Mouse (Mus musculus) hindbrain, embryonic 14.5 days (tissue): ENCODE results near the gene Prkar2a. TPM values are rescaled to one million over a fixed set of nuclear protein-coding genes. Genes with fewer than 3 reads are reported as not detected.

ENCODE experiments used
- ATAC-seq: fragments of 200-750 bp; cut with Nextera tagmentation; 2 replicates; pipeline ENCODE4 v1.8.0; 2017; ENCODE audit warnings: moderate number of reproducible peaks, mild to moderate bottlenecking, moderate TSS enrichment, moderate library complexity; ENCODE audit not compliant: low FRiP score
- DNase-seq: peaks from one replicate; pipeline ENCODE4 v3.0.0-alpha.2; 2015; ENCODE audit warnings: low spot score
- H3K27ac ChIP-seq: fragments of 300-500 bp; sonication (generic); 2 replicates; pipeline ENCODE4 v1.5.1; 2014; ENCODE audit warnings: mild to moderate bottlenecking, moderate library complexity
- H3K27me3 ChIP-seq: fragments of 300-500 bp; sonication (generic); 2 replicates; pipeline ENCODE4 v1.6.1; 2014; ENCODE audit warnings: mild to moderate bottlenecking, low read length, mixed read lengths; ENCODE audit not compliant: control insufficient read depth, insufficient read depth
- H3K36me3 ChIP-seq: fragments of 300-500 bp; sonication (generic); replicated peaks from 2 replicates; pipeline ENCODE4 v1.6.1; 2014; ENCODE audit not compliant: control insufficient read depth, insufficient read depth
- H3K4me1 ChIP-seq: fragments of 300-500 bp; sonication (generic); replicated peaks from 2 replicates; pipeline ENCODE4 v1.6.1; 2014; ENCODE audit warnings: antibody characterized with exemption, low read length, mixed read lengths; ENCODE audit not compliant: control insufficient read depth, insufficient read depth
- H3K4me2 ChIP-seq: fragments of 300-500 bp; sonication (generic); replicated peaks from 2 replicates; pipeline ENCODE4 v1.6.1; 2014; ENCODE audit warnings: mild to moderate bottlenecking, moderate library complexity
- H3K4me3 ChIP-seq: fragments of 300-500 bp; sonication (generic); replicated peaks from 2 replicates; pipeline ENCODE4 v1.5.1; 2014; ENCODE audit warnings: mild to moderate bottlenecking, low read length
- H3K9ac ChIP-seq: fragments of 300-500 bp; sonication (generic); 2 replicates; pipeline ENCODE4 v1.6.1; 2014
- H3K9me3 ChIP-seq: fragments of 300-500 bp; sonication (generic); 2 replicates; pipeline ENCODE4 v1.6.1; 2016; ENCODE audit warnings: low read length; ENCODE audit not compliant: control insufficient read depth
- WGBS: fragments of 180-500 bp; shearing (Covaris S2); extraction: QIAGEN DNeasy Blood & Tissue Kit; methylation state at CpG from one replicate; pipeline ENCODE4 v1.1.7; 2014; 5-methylcytosine and 5-hydroxymethylcytosine counted together
- polyA plus RNA-seq: library from polyadenylated mRNA; unstranded; fragments of >200 nt; fragmentation: Nextera tagmentation; extraction: Ambion mirVana; gene quantifications from 2 replicates; pipeline ENCODE4 v1.2.1, GENCODE M21; 2014

Prkar2a gene
- polyA plus RNA-seq, 1 experiment from 2014 or later: 70.8 TPM

GRCm38 (mm10) chr9:108781891-108782290 lies 92.8 kb downstream of the Prkar2a start:
- Histone ChIP-seq H3K9ac (0 out of 2 replicates have a peak overlapping the region, but pooled peaks have one; percentile 10), H3K4me2 (no peak overlapping the region)

GRCm38 (mm10) chr9:108782836-108783547 lies 93.9 kb downstream of the Prkar2a start:
- Histone ChIP-seq H3K4me2 (peak overlapping the region; percentile 96), H3K27me3 (no peaks in the 10 kb centered on the region), H3K4me3 (peak overlapping the region; percentile 83), H3K9me3 (no peaks in the 10 kb centered on the region), H3K27ac (peak overlapping the region; percentile 99), H3K4me1 (peaks cover 41% of the 10 kb centered on the region), H3K9ac (peak overlapping the region; percentile 99), H3K36me3 (peaks cover 10% of the 10 kb centered on the region)
- ATAC-seq: peak; percentile 67
- WGBS: 6% methylated on average over 9 of the region's 9 CpGs
- peak; percentile 60 for DNase-seq

More at GRCm38 (mm10) chr9:108781891-108782290, 92.8 kb downstream of the Prkar2a start:
- no peaks in the 10 kb centered on the region for H3K27me3 ChIP-seq
- no peak for DNase-seq
- H3K27ac ChIP-seq: no peak overlapping the region
- peaks cover 2% of the 10 kb centered on the region for H3K36me3 ChIP-seq
- no peak overlapping the region for H3K4me3 ChIP-seq
- H3K4me1 ChIP-seq: peaks cover 30% of the 10 kb centered on the region
- no peaks in the 10 kb centered on the region for H3K9me3 ChIP-seq
- ATAC-seq: no peak
- WGBS: 66% methylated on average over 4 of the region's 4 CpGs

- Histone ChIP-seq H3K27me3 (no peaks in the 10 kb centered on the region), H3K27ac (peak within 1 kb of the TSS; percentile 99), H3K4me3 (peak within 1 kb of the TSS; percentile 83), H3K4me1 (peaks cover 49% of the 10 kb centered on the region), H3K36me3 (peaks cover 10% of the 10 kb centered on the region), H3K9me3 (no peaks in the 10 kb centered on the region), H3K9ac (peak within 1 kb of the TSS; percentile 99), H3K4me2 (peak within 1 kb of the TSS; percentile 96)
- under 1% methylated on average over 56 of the region's 56 CpGs for WGBS
- DNase-seq: peak; percentile 94
- ATAC-seq: peak; percentile 98
Measured at GRCm38 (mm10) chr9:108783548-108784463, 94.7 kb downstream of the Prkar2a start, which contains the start of gene Ip6k2. Gene Ip6k2, plus strand, starts transcription at chr9:108783796.

- H3K4me1 ChIP-seq: peaks cover 65% of the 10 kb centered on the region
Measured at GRCm38 (mm10) chr9:108785416-108785815, 96.3 kb downstream of the Prkar2a start.

GRCm38 (mm10) chr9:108786494-108786893 lies 97.4 kb downstream of the Prkar2a start:
- peak overlapping the region; percentile 96 for H3K4me2 ChIP-seq
- H3K27me3 ChIP-seq: no peaks in the 10 kb centered on the region
- no peak overlapping the region for H3K27ac ChIP-seq
- peaks cover 74% of the 10 kb centered on the region for H3K4me1 ChIP-seq
- 84% methylated on average over 1 of the region's 1 CpGs for whole genome bisulfite sequencing
- H3K9ac ChIP-seq: peak overlapping the region; percentile 25; the same call in 1 of the 2 replicates
- H3K36me3 ChIP-seq: peaks cover 10% of the 10 kb centered on the region
- peak overlapping the region; percentile 83 for H3K4me3 ChIP-seq
- ATAC-seq (no peak), DNase-seq (no peak)
- H3K9me3 ChIP-seq: no peaks in the 10 kb centered on the region

More at GRCm38 (mm10) chr9:108785416-108785815, 96.3 kb downstream of the Prkar2a start:
- Histone ChIP-seq H3K9me3 (no peaks in the 10 kb centered on the region), H3K27me3 (no peaks in the 10 kb centered on the region), H3K36me3 (peaks cover 10% of the 10 kb centered on the region), H3K9ac (peak overlapping the region; percentile 99), H3K4me2 (peak overlapping the region; percentile 96), H3K4me3 (peak overlapping the region; percentile 83), H3K27ac (peak overlapping the region; percentile 66)
- ATAC-seq: no peak
- no peak for DNase-seq

- no peak for DNase-seq
- peaks cover 10% of the 10 kb centered on the region for H3K36me3 ChIP-seq
- no peak overlapping the region for H3K9ac ChIP-seq
- no peaks in the 10 kb centered on the region for H3K27me3 ChIP-seq
- H3K9me3 ChIP-seq: no peaks in the 10 kb centered on the region
- H3K4me3 ChIP-seq: peak overlapping the region; percentile 83; the same call in 1 of the 2 replicates
- peak overlapping the region; percentile 96 for H3K4me2 ChIP-seq
- ATAC-seq: no peak
- H3K27ac ChIP-seq: no peak overlapping the region
- peaks cover 80% of the 10 kb centered on the region for H3K4me1 ChIP-seq
- 89% methylated on average over 2 of the region's 2 CpGs for WGBS
Measured at GRCm38 (mm10) chr9:108787080-108787479, 98.0 kb downstream of the Prkar2a start.

- 80% methylated on average over 3 of the region's 3 CpGs for WGBS
- ATAC-seq (no peak), DNase-seq (no peak)
- Histone ChIP-seq H3K9me3 (no peaks in the 10 kb centered on the region), H3K4me1 (peaks cover 86% of the 10 kb centered on the region), H3K27me3 (no peaks in the 10 kb centered on the region), H3K27ac (no peak overlapping the region), H3K4me3 (no peak overlapping the region), H3K4me2 (no peak overlapping the region), H3K36me3 (peaks cover 10% of the 10 kb centered on the region), H3K9ac (no peak overlapping the region)
Measured at GRCm38 (mm10) chr9:108788713-108789112, 99.6 kb downstream of the Prkar2a start.

- 93% methylated on average over 1 of the region's 1 CpGs for WGBS
Measured at GRCm38 (mm10) chr9:108792307-108792706, 103.2 kb downstream of the Prkar2a start.

GRCm38 (mm10) chr9:108792730-108793129 lies 103.6 kb downstream of the Prkar2a start:
- WGBS: 46% methylated on average over 3 of the region's 3 CpGs
- Histone ChIP-seq H3K9me3 (no peaks in the 10 kb centered on the region), H3K4me2 (no peak overlapping the region), H3K36me3 (peaks cover 22% of the 10 kb centered on the region), H3K9ac (no peak overlapping the region), H3K4me1 (peaks cover 77% of the 10 kb centered on the region), H3K4me3 (no peak overlapping the region), H3K27ac (no peak overlapping the region), H3K27me3 (no peaks in the 10 kb centered on the region)
- no peak for ATAC-seq
- no peak for DNase-seq

More at GRCm38 (mm10) chr9:108792307-108792706, 103.2 kb downstream of the Prkar2a start:
- Histone ChIP-seq H3K27ac (no peak overlapping the region), H3K27me3 (no peaks in the 10 kb centered on the region), H3K4me3 (no peak overlapping the region), H3K36me3 (peaks cover 22% of the 10 kb centered on the region), H3K9ac (no peak overlapping the region), H3K9me3 (no peaks in the 10 kb centered on the region), H3K4me2 (no peak overlapping the region), H3K4me1 (peaks cover 81% of the 10 kb centered on the region)
- no peak for ATAC-seq
- no peak for DNase-seq
